Mouse (Mus musculus) small intestine, adult 2 months (tissue): Measurements from ENCODE around the gene Rem2.

Experiments
- CTCF ChIP-seq: fragments of 200-500 bp; IDR thresholded peaks from 2 replicates; pipeline ENCODE4 v1.5.1; 2012; ENCODE audit warnings: low read depth, mild to moderate bottlenecking, control low read depth, inconsistent platforms, low read length, moderate library complexity, mixed read lengths; ENCODE audit not compliant: insufficient replicate concordance, insufficient read length; ENCODE audit errors: extremely low read depth
- POLR2A ChIP-seq: fragments of 200-500 bp; IDR thresholded peaks from 2 replicates; pipeline ENCODE4 v1.6.1; 2012; ENCODE audit warnings: low read depth, mild to moderate bottlenecking, control low read depth, inconsistent platforms, low read length, moderate library complexity

GRCm38 (mm10) chr14:54528446-54529111 is 52.7 kb downstream of the Rem2 start:
- TF ChIP-seq CTCF (peak; percentile 86; the same call in 1 of the 2 replicates), POLR2A (no peak)
